Mouse (Mus musculus) megakaryocyte progenitor cell, adult 5-6 weeks (primary cell): ENCODE measurements at regions not wholly inside any gene's neighbourhood (a gene's known extent, or its start where the extent isn't known, plus 50 kb on each side); places are given as distances from the start of the nearest gene placed in this dataset.
"Not testable (repeated sequence)": the region's sequence is repeated elsewhere in the genome, so short reads cannot be mapped to it uniquely, and the experiment has no call there.

Experiments
- ATAC-seq: replicated peaks from 2 replicates; pipeline ENCODE4 v1.8.0; 2016; ENCODE audit warnings: mild to moderate bottlenecking, moderate TSS enrichment, inconsistent platforms; ENCODE audit not compliant: poor library complexity

- no peak for ATAC-seq
Observed at GRCm38 (mm10) chr8:42442786-42443185, 698.5 kb downstream of the Triml1 start.

- ATAC-seq = no peak
Observed at GRCm38 (mm10) chr8:42402632-42403031, 738.7 kb downstream of the Triml1 start.

- ATAC-seq = no peak
Observed at GRCm38 (mm10) chr8:42396886-42397285, 744.4 kb downstream of the Triml1 start.

GRCm38 (mm10) chr8:42388816-42389215 lies 752.5 kb downstream of the Triml1 start:
- ATAC-seq = no peak

- ATAC-seq = no peak
Observed at GRCm38 (mm10) chr8:42348073-42348603, 793.1 kb downstream of the Triml1 start.

GRCm38 (mm10) chr8:42334708-42335107 lies 806.6 kb downstream of the Triml1 start:
- ATAC-seq = no peak

- no peak for ATAC-seq
Observed at GRCm38 (mm10) chr8:42324663-42325062, 816.6 kb downstream of the Triml1 start.

- ATAC-seq = no peak
Observed at GRCm38 (mm10) chr8:42322862-42323261, 818.4 kb downstream of the Triml1 start.

GRCm38 (mm10) chr8:42311060-42311459 lies 830.2 kb downstream of the Triml1 start:
- no peak for ATAC-seq

- no peak for ATAC-seq
Observed at GRCm38 (mm10) chr8:42291392-42291791, 849.9 kb downstream of the Triml1 start.

GRCm38 (mm10) chr8:42282011-42282410 lies 859.3 kb downstream of the Triml1 start:
- ATAC-seq = no peak

- no peak for ATAC-seq
Observed at GRCm38 (mm10) chr8:42253358-42253757, 836.5 kb upstream of the Frg1 start.

GRCm38 (mm10) chr8:42242321-42242720 lies 825.4 kb upstream of the Frg1 start:
- not testable (repeated sequence) for ATAC-seq

- ATAC-seq = no peak
Observed at GRCm38 (mm10) chr8:42219857-42220600, 803.2 kb upstream of the Frg1 start.

- ATAC-seq = no peak
Observed at GRCm38 (mm10) chr8:42210943-42211342, 794.1 kb upstream of the Frg1 start.

GRCm38 (mm10) chr8:42209989-42210388 lies 793.1 kb upstream of the Frg1 start:
- peak; percentile 68 for ATAC-seq

- no peak for ATAC-seq
Observed at GRCm38 (mm10) chr8:42197257-42197656, 780.4 kb upstream of the Frg1 start.

- peak; percentile 96 for ATAC-seq
Observed at GRCm38 (mm10) chr8:42193902-42194550, 777.2 kb upstream of the Frg1 start.

- no peak for ATAC-seq
Observed at GRCm38 (mm10) chr8:42187083-42187482, 770.2 kb upstream of the Frg1 start.

- ATAC-seq = no peak
Observed at GRCm38 (mm10) chr8:42183288-42183878, 766.5 kb upstream of the Frg1 start.

GRCm38 (mm10) chr8:42162441-42162840 lies 745.6 kb upstream of the Frg1 start:
- no peak for ATAC-seq

GRCm38 (mm10) chr8:42157006-42157405 lies 740.1 kb upstream of the Frg1 start:
- no peak for ATAC-seq
